Mouse (Mus musculus) monocyte, adult 59 days (primary cell): Measurements from ENCODE around the gene Ikbkg. TPM values are rescaled to one million over a fixed set of nuclear protein-coding genes. Genes with fewer than 3 reads are reported as not detected.

Experiments
- total RNA-seq, 2 experiments: library from RNA; stranded (reverse); gene quantifications; one replicate each; pipeline ENCODE4 v1.2.4; 2023

The Ikbkg gene
- 10 to 100 TPM; 30.0 to 30.5 TPM for total RNA-seq

GRCm38 (mm10) chrX:74392535-74393443 lies at the start of gene Ikbkg, which contains the start of gene Fam3a:
Ikbkg (plus strand) TSS chrX:74393290.
Fam3a (minus strand) TSS chrX:74393272.

GRCm38 (mm10) chrX:74353467-74353770 lies 39.7 kb upstream of the Ikbkg start, which contains the start of gene Lage3:
Lage3 (minus strand) TSS chrX:74353618.

GRCm38 (mm10) chrX:74372888-74373549 lies 20.1 kb upstream of the Ikbkg start, which contains the start of the genes Ubl4a and Slc10a3:
Ubl4a (minus strand) TSS chrX:74373218.
Slc10a3 (minus strand) TSS chrX:74373349.

GRCm38 (mm10) chrX:74428826-74429276 lies 35.8 kb downstream of the Ikbkg start, which contains the start of gene G6pdx:
G6pdx (minus strand) TSS chrX:74429194.

GRCm38 (mm10) chrX:74481349-74481885 lies 88.3 kb downstream of the Ikbkg start, which contains the start of gene Gm6880:
Gm6880 (minus strand) TSS chrX:74481399.

Other genes starting within 250 kb of the Ikbkg start
- not detected for gene Tex28, start 225.5 kb upstream of the Ikbkg start, total RNA-seq
- not detected for gene Tktl1, start 216.0 kb upstream of the Ikbkg start, total RNA-seq
- gene Flna, start 143.5 kb upstream of the Ikbkg start, total RNA-seq: 1,000 to 10,000 TPM; 1,568 to 1,591 TPM
- 10 to 100 TPM; 74.3 to 79.1 TPM for gene Emd, start 138.6 kb upstream of the Ikbkg start, total RNA-seq
- 100 to 1,000 TPM; 714 to 836 TPM for gene Rpl10, start 122.5 kb upstream of the Ikbkg start, total RNA-seq
- gene Taz, start 111.4 kb upstream of the Ikbkg start, total RNA-seq: 10 to 100 TPM; 62.3 to 73.3 TPM
- 100 to 1,000 TPM in 1 of 2 experiments, 10 to 100 TPM in 1; 98.3 to 103 TPM for gene Dnase1l1, start 111.0 kb upstream of the Ikbkg start, total RNA-seq
- gene Atp6ap1, start 96.2 kb upstream of the Ikbkg start, total RNA-seq: 100 to 1,000 TPM; 263 to 299 TPM
- gene Gdi1, start 88.3 kb upstream of the Ikbkg start, total RNA-seq: 100 to 1,000 TPM; 208 to 227 TPM
- gene Fam50a, start 80.3 kb upstream of the Ikbkg start, total RNA-seq: 10 to 100 TPM; 71.4 to 76.9 TPM
- 1 to 10 TPM; 1.4 to 4.5 TPM for gene Plxna3, start 64.2 kb upstream of the Ikbkg start, total RNA-seq
- 10 to 100 TPM; 18.3 to 21.8 TPM for gene Lage3, start 39.7 kb upstream of the Ikbkg start, total RNA-seq
- 10 to 100 TPM; 22.9 to 25.5 TPM for gene Ubl4a, start 20.1 kb upstream of the Ikbkg start, total RNA-seq
- 10 to 100 TPM; 19.6 to 23.9 TPM for gene Slc10a3, start 19.9 kb upstream of the Ikbkg start, total RNA-seq
- 10 to 100 TPM; 16.6 to 20.0 TPM for gene Fam3a, start within 50 bp of the Ikbkg start, total RNA-seq
- 100 to 1,000 TPM; 195 to 224 TPM for gene G6pdx, start 35.9 kb downstream of the Ikbkg start, total RNA-seq
- not detected for gene Gm6880, start 88.1 kb downstream of the Ikbkg start, total RNA-seq
- gene Olfr1326-ps1, start 181.6 kb downstream of the Ikbkg start, total RNA-seq: not detected
- gene Olfr1325, start 199.4 kb downstream of the Ikbkg start, total RNA-seq: not detected